ENCODE assay signal across 12 mouse cellular contexts in the genomic region with DNA sequence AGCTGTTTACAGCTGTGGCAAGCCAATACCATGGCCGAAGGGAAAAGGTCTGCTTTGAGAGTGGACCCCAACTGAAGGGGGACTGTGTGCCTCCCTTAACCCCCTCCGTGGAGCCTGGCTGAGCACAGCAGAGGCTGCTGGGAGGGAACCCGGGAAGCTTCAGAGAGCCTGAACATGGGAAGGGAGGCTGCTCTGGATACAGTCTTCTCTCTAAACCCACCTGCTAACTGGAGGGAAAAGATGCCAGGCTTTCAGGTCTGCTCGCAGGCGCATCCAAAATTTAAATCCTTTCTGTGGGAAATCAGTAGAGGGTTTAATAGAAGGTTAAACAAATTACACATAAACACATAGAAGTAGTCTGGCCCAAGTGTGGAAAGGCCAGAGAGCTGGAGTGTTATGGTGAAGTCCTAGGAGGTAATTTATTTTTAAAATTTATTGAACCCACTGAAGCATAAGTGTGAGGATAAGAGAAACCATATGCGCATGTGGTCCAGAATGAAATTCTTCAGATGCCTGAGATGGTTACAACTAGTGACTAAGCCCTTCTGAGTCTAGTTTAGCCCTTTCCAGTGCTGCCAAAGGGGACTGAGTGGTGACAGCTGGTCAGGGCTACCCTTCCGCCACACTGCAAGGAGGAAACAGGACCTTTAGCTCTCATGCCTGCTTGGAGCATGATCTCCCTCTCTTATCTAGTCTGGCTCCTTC. TPM values are rescaled to one million over a fixed set of nuclear protein-coding genes. Genes with fewer than 3 reads are reported as not detected.
DNase-seq lines count a peak whose midpoint lies in the region; ATAC-seq and TF ChIP-seq lines count a peak whose summit lies in the region.
"Had no signal": no experiment of that assay in that cellular context is flagged by ENCODE, and none has a peak within 500 bp of the region (broad histone marks: within the 10 kb centered on the region; RNA-seq: fewer than 3 reads in every experiment).

No protein-coding gene starts in this region.

- in situ Hi-C loops in Patski (cut with MboI; ENCODE audit: low pct_unique_long_range_greater_than_20kb), result no loop called here

- WGBS in hindbrain, embryonic 10.5 days, result 66% methylated on average over 7 of the region's 7 CpGs
- WGBS in hindbrain, embryonic 13.5 days, result 67% methylated on average over 7 of the region's 7 CpGs
- 22% methylated on average over 7 of the region's 7 CpGs for WGBS in limb, embryonic 13.5 days

- H3K4me2 ChIP-seq in hindbrain, embryonic 13.5 days, result no peak overlapping the region
- H3K4me2 ChIP-seq in limb, embryonic 13.5 days (replicated peaks), result no peak overlapping the region; the same call in 1 of the 2 replicates

- no peaks in the 10 kb centered on the region for H3K27me3 ChIP-seq in hindbrain, embryonic 10.5 days (ENCODE audit: insufficient read depth, poor library complexity, severe bottlenecking)
- H3K27me3 ChIP-seq in hindbrain, embryonic 13.5 days, result no peaks in the 10 kb centered on the region
- H3K27me3 ChIP-seq in Patski, result no peaks in the 10 kb centered on the region
- peaks cover 37% of the 10 kb centered on the region for H3K27me3 ChIP-seq in limb, embryonic 13.5 days

- POLR2A ChIA-PET in Patski (lab: Charles Lee), result interaction anchor here (0.5 kb wide), 1 partner anchor 87 kb away, joined by 3 read pairs; no protein-coding TSS in a partner anchor

- no peak for TF ChIP-seq CTCF in Patski (IDR thresholded peaks at IDR 0.05)

- peaks cover 11% of the 10 kb centered on the region; the same call in 1 of the 2 replicates for H3K36me3 ChIP-seq in hindbrain, embryonic 10.5 days
- no peaks in the 10 kb centered on the region for H3K36me3 ChIP-seq in hindbrain, embryonic 13.5 days
- H3K36me3 ChIP-seq in limb, embryonic 13.5 days, result no peaks in the 10 kb centered on the region

- peaks cover 28% of the 10 kb centered on the region for H3K4me1 ChIP-seq in hindbrain, embryonic 10.5 days (replicated peaks)
- H3K4me1 ChIP-seq in hindbrain, embryonic 13.5 days (replicated peaks), result peaks cover 50% of the 10 kb centered on the region
- H3K4me1 ChIP-seq in limb, embryonic 13.5 days, result peaks cover 34% of the 10 kb centered on the region

- H3K4me3 ChIP-seq in hindbrain, embryonic 10.5 days, result no peak overlapping the region
- no peak overlapping the region for H3K4me3 ChIP-seq in hindbrain, embryonic 13.5 days
- H3K4me3 ChIP-seq in limb, embryonic 13.5 days, result no peak overlapping the region

- H3K27ac ChIP-seq in hindbrain, embryonic 10.5 days, result peak overlapping the region; percentile 0; the same call in 1 of the 2 replicates
- H3K27ac ChIP-seq in hindbrain, embryonic 13.5 days, result no peak overlapping the region
- 0 out of 2 replicates have a peak overlapping the region, but pooled peaks have one; percentile 22 for H3K27ac ChIP-seq in limb, embryonic 13.5 days
- H3K27ac ChIP-seq: liver, embryonic 14.5 days had no signal

- ATAC-seq in hindbrain, embryonic 13.5 days (ENCODE audit: low FRiP score), result no peak
- peak; percentile 99 for ATAC-seq in Patski
- peak; percentile 87 for ATAC-seq in limb, embryonic 13.5 days (ENCODE audit: low FRiP score, low read depth)
- ATAC-seq: forebrain, embryonic 14.5 days; inflammation-experienced regulatory T-cells, adult 6 months had no signal

- no peak overlapping the region for H3K9ac ChIP-seq in hindbrain, embryonic 13.5 days
- H3K9ac ChIP-seq in limb, embryonic 13.5 days, result no peak overlapping the region
- H3K9ac ChIP-seq: liver, embryonic 14.5 days had no signal

- CTCF ChIA-PET in Patski (lab: Charles Lee), result interaction anchor here (1.0 to 3.6 kb wide), 2 partner anchors 10 to 14 kb away, joined by 5 to 12 read pairs; no protein-coding TSS in a partner anchor

- DNase-seq in hindbrain, embryonic 10.5 days (ENCODE audit: low spot score), result peak; percentile 15
- DNase-seq in Patski (ENCODE audit: low read depth, low spot score), result peak; percentile 77
- DNase-seq in embryo, embryonic 10.5 days (ENCODE audit: low spot score), result peak; percentile 65
- no peak for DNase-seq in MN1 (ENCODE audit: low spot score)
- DNase-seq in layer of hippocampus, postnatal 10 days (ENCODE audit: low spot score in 2 of 2), result no peak
- no peak for DNase-seq in B cell, adult 2 months
- DNase-seq: spleen, adult 18-20 months had no signal

- H3K9me3 ChIP-seq in hindbrain, embryonic 10.5 days, result no peaks in the 10 kb centered on the region
- no peaks in the 10 kb centered on the region for H3K9me3 ChIP-seq in hindbrain, embryonic 13.5 days
- H3K9me3 ChIP-seq in limb, embryonic 13.5 days, result no peaks in the 10 kb centered on the region

RNA-seq across cellular contexts. Expression of a gene that starts 44.9 kb away (rescaled TPM):
- 111 and 168 TPM in 2 replicates for polyA plus RNA-seq in hindbrain, embryonic 10.5 days (2016; fragmentation: Nextera tagmentation; extraction: Ambion mirVana)
- 166 and 180 TPM in 2 replicates for polyA plus RNA-seq in hindbrain, embryonic 13.5 days (2015; fragmentation: Nextera tagmentation; extraction: Ambion mirVana)
- 86.8 TPM for polyA plus RNA-seq in Patski (2021)
- polyA plus RNA-seq in limb, embryonic 13.5 days (2015; fragmentation: Nextera tagmentation; extraction: Ambion mirVana), result 41.0 and 44.2 TPM in 2 replicates
- 100 to 1,000 TPM; 300 to 315 TPM for total RNA-seq in layer of hippocampus, postnatal 10 days (2021)

Comparison
In these comparisons a context has a peak if more than half of its experiments do, and no peak if none do; other contexts are left out.
1. DNase-seq: peak in hindbrain, embryonic 10.5 days (single experiment), Patski (single experiment) and embryo, embryonic 10.5 days (single experiment); none in MN1 (single experiment), layer of hippocampus, postnatal 10 days (0 of 2) and B cell, adult 2 months (0 of 2).